Mouse (Mus musculus): ENCODE measurements around the gene Fcer1g. TPM values are rescaled to one million over a fixed set of nuclear protein-coding genes. Genes with fewer than 3 reads are reported as not detected.
"Not testable (repeated sequence)": the region's sequence is repeated elsewhere in the genome, so short reads cannot be mapped to it uniquely, and the experiment has no call there.

The Fcer1g gene
- polyA plus RNA-seq, 1 experiment from 2014 or later: 19.3 TPM

DNA sequence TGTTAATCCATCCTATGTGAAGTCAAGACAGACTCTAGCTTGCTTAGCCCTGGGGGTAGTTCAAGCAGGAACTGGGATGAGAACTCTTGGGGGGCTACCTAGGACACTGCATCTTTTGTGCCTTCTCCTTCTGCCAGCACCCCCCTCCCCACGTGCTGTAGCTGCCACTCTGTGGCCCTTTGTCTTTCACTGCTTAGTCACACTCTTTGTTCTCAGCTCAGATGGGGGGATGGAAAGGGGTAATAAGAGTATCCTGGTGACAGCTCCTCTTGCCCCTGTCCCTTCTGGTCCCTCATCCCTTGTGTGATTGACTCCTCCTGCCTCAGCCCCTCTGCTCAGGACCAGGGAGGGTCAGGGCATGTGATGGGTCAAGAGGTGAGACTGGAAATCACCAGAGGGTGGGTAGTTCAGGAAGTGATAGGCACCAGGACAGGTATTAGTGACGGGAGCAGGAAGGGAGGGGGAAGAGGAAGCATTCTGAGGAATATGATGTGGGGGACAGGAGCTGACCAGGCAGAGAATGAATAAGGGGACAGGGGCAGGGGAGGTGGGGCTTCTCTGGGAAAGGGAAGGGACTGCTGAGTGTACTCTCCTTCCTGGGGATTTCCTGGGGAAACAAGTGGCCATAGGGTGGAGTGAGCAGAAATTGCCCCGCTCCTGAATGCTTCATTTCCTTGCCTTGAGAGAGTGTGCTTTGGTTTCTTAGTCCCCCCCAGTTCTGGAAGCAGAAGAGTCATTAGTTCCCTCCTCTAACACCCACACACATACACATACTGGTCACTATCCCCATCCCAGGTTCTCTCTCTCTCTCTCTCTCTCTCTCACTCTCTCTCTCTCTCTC lies 14.4 kb upstream of the Fcer1g start:
- H3K4me1 ChIP-seq (ENCODE audit: control insufficient read depth, insufficient read depth, low read length): peaks cover 33% of the 10 kb centered on the region

DNA sequence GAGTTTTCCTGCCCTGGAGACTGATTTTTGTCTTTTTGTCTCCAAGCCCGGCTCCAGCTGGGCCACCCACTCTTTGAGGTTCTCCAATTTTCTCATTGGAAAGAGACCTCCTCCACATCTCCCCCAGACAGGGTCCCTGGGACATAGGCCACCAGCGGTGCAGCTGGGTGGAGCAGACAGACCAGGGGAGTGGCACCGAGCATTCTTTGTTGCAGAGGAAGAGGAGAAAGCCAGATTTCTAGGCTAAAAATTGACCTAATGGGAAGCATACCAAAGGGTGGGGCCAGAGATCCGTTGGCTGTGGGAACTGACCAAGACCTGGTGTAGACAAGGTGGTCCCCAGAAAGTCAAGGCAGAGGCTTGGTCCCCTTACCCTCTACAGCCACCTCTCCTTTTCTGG lies 13.8 kb upstream of the Fcer1g start:
- Histone ChIP-seq H3K4me1 (ENCODE audit: control insufficient read depth, insufficient read depth, low read length) (peaks cover 33% of the 10 kb centered on the region), H3K9ac (ENCODE audit: low read depth, low read length) (peak overlapping the region; percentile 57; the same call in 1 of the 2 replicates)
- ATAC-seq: no peak

More for the DNA sequence above, 14.4 kb upstream of the Fcer1g start:
- Histone ChIP-seq H3K9me3 (replicated peaks; ENCODE audit: control insufficient read depth, low read length, poor library complexity, severe bottlenecking) (no peaks in the 10 kb centered on the region), H3K27ac (ENCODE audit: low read length) (no peak overlapping the region), H3K9ac (ENCODE audit: low read depth, low read length) (no peak overlapping the region), H3K36me3 (ENCODE audit: control insufficient read depth, insufficient read depth, low read length) (no peaks in the 10 kb centered on the region; the same call in 1 of the 2 replicates), H3K4me3 (ENCODE audit: low read depth, low read length) (no peak overlapping the region), H3K4me2 (ENCODE audit: low read length) (no peak overlapping the region), H3K27me3 (ENCODE audit: control insufficient read depth, insufficient read depth, low read depth, low read length) (no peaks in the 10 kb centered on the region)
- 32% methylated on average over 3 of the region's 3 CpGs for WGBS
- no peak for ATAC-seq

DNA sequence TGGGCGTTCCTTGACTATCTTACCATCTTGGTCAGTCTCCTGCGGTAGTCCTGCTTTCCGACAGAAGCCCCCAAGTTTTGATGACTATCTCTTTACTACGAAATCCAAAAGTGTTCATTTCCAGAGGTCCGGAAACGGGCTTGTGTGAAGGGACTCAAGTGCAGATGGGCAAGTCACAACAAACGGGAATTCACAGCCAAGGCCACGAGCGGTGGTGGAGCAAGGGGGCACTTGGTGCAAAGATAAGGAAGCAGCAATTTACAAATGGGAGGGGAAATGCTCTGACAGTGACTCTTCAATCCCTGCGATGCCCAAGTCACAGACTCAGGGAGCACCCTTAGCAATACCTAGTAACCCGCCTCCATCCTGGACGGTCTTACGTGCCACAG lies 13.3 kb upstream of the Fcer1g start:
- ATAC-seq: peak; percentile 27

More for the DNA sequence above, 13.8 kb upstream of the Fcer1g start:
- Histone ChIP-seq H3K36me3 (ENCODE audit: control insufficient read depth, insufficient read depth, low read length) (no peaks in the 10 kb centered on the region; the same call in 1 of the 2 replicates), H3K4me2 (ENCODE audit: low read length) (peak overlapping the region; percentile 63), H3K27me3 (ENCODE audit: control insufficient read depth, insufficient read depth, low read depth, low read length) (no peaks in the 10 kb centered on the region), H3K4me3 (ENCODE audit: low read depth, low read length) (no peak overlapping the region), H3K9me3 (replicated peaks; ENCODE audit: control insufficient read depth, low read length, poor library complexity, severe bottlenecking) (no peaks in the 10 kb centered on the region), H3K27ac (ENCODE audit: low read length) (peak overlapping the region; percentile 51)
- 30% methylated on average over 4 of the region's 4 CpGs for WGBS

DNA sequence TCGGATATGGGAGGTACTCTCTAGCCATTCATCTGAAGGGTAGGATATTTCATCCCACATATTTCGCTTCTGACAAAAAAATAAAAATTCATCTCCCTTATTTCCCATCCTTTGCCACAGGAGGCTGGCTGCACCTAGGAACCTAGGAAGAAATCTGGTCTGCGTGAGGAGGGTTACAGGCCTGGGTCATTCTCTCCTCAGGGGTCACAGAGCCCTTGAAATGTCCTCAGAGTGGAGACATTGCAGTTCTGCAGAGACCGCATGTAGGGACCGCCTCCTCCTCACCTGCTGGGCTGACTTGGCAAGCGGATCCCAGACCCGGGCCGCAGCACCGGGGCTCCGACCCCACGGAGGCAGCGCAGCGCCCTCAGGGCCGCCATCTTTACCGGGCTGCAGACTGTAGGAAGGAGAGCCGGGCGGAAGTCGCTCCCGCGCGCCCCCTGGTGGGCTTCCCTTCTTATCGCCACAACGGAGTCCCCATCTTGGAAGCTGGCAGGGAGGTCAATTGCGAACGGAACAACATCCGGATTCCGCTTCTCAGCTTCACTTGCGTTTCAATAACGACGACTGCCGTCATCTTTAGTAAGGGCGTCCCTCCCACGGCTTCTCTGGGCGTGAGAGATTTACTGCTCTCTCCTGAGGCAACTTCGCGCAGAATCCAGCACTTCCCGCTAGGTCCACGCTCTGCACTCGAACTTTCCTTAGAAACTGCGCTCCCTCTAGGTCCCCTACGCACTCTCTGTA lies 12.7 kb upstream of the Fcer1g start:
- H3K4me3 ChIP-seq (ENCODE audit: low read depth, low read length): peak overlapping the region; percentile 81
- H3K27me3 ChIP-seq (ENCODE audit: control insufficient read depth, insufficient read depth, low read depth, low read length): no peaks in the 10 kb centered on the region
- H3K4me2 ChIP-seq (ENCODE audit: low read length): peak overlapping the region; percentile 72
- H3K4me1 ChIP-seq (ENCODE audit: control insufficient read depth, insufficient read depth, low read length): peaks cover 26% of the 10 kb centered on the region
- ATAC-seq: peak; percentile 94
- H3K9ac ChIP-seq (ENCODE audit: low read depth, low read length): peak overlapping the region; percentile 91
- under 1% methylated on average over 41 of the region's 41 CpGs for WGBS
- peaks cover 2% of the 10 kb centered on the region; the same call in 1 of the 2 replicates for H3K36me3 ChIP-seq (ENCODE audit: control insufficient read depth, insufficient read depth, low read length)
- H3K9me3 ChIP-seq (replicated peaks; ENCODE audit: control insufficient read depth, low read length, poor library complexity, severe bottlenecking): no peaks in the 10 kb centered on the region
- H3K27ac ChIP-seq (ENCODE audit: low read length): peak overlapping the region; percentile 75

More for the DNA sequence above, 13.3 kb upstream of the Fcer1g start:
- 13% methylated on average over 13 of the region's 13 CpGs for WGBS
- Histone ChIP-seq H3K4me3 (ENCODE audit: low read depth, low read length) (peak overlapping the region; percentile 81), H3K9ac (ENCODE audit: low read depth, low read length) (peak overlapping the region; percentile 57), H3K27ac (ENCODE audit: low read length) (peak overlapping the region; percentile 51), H3K27me3 (ENCODE audit: control insufficient read depth, insufficient read depth, low read depth, low read length) (no peaks in the 10 kb centered on the region), H3K36me3 (ENCODE audit: control insufficient read depth, insufficient read depth, low read length) (no peaks in the 10 kb centered on the region; the same call in 1 of the 2 replicates), H3K9me3 (replicated peaks; ENCODE audit: control insufficient read depth, low read length, poor library complexity, severe bottlenecking) (no peaks in the 10 kb centered on the region), H3K4me2 (ENCODE audit: low read length) (peak overlapping the region; percentile 63), H3K4me1 (ENCODE audit: control insufficient read depth, insufficient read depth, low read length) (peaks cover 32% of the 10 kb centered on the region)

DNA sequence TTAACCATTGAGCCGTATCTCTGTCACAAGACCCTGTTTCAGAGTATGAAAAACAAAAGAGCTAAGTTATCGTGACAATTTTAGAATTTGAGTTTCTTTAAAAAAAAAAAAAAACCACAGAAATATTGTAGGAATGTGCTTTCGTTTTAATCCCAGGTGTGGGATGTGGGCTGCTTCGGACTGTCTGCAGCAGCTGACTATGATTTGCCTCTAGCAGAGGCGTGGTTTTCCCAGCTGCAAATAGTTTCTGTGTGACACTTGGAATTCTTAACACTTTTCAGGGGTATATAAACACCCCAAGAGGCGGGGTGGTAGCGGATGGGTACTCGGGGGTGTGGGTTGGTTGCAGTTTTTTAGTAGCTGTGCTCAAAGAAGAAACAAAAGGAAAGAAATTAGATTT lies 11.2 kb upstream of the Fcer1g start:
- H3K4me1 ChIP-seq (ENCODE audit: control insufficient read depth, insufficient read depth, low read length): peaks cover 17% of the 10 kb centered on the region
- H3K4me3 ChIP-seq (ENCODE audit: low read depth, low read length): no peak overlapping the region
- WGBS: 97% methylated on average over 8 of the region's 8 CpGs
- H3K27me3 ChIP-seq (ENCODE audit: control insufficient read depth, insufficient read depth, low read depth, low read length): no peaks in the 10 kb centered on the region
- no peak for ATAC-seq
- no peak overlapping the region for H3K9ac ChIP-seq (ENCODE audit: low read depth, low read length)
- H3K4me2 ChIP-seq (ENCODE audit: low read length): no peak overlapping the region
- no peak overlapping the region for H3K27ac ChIP-seq (ENCODE audit: low read length)
- H3K36me3 ChIP-seq (ENCODE audit: control insufficient read depth, insufficient read depth, low read length): peaks cover 13% of the 10 kb centered on the region
- H3K9me3 ChIP-seq (replicated peaks; ENCODE audit: control insufficient read depth, low read length, poor library complexity, severe bottlenecking): no peaks in the 10 kb centered on the region

DNA sequence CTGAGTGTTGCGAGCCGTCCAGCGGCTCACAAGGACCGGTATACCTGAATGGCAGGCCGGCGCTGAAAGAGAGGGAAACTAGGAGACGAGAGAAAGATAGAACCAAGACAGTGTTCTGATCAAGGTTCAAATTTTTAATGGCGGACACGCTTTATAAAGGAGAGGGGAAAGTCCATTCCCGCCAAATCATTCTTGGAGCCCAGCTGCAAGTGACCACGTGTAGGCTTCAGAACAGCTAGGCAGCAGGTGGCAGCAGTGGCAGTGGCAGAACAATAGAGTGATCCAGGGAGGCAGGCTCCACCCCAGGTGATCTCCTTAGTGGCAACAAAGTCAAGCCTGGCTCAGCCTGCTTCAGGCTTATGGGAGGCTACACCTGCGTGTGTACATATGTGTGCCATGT lies 7.8 kb upstream of the Fcer1g start:
- not testable (repeated sequence) for H3K27me3 ChIP-seq (ENCODE audit: control insufficient read depth, insufficient read depth, low read depth, low read length)

DNA sequence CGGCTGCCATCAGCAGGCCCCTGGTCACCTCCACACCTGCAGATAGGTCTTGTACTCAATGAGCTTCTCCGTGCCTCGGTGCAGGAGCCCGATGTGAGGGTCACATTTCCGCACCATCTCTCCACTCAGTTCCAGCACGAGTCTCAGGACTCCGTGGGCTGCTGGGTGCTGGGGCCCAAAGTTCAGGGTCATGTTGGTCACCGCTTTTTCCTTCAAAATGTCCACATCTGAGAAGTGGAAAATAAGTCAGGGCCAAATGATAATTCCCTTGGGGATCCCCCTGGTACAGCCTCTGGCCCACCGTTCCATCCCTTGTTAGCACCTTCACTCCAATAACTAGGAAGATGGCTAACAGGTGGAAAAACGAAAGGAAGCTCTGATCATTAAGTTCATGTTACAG lies 6.7 kb upstream of the Fcer1g start:
- H3K4me2 ChIP-seq (ENCODE audit: low read length): no peak overlapping the region
- H3K9ac ChIP-seq (ENCODE audit: low read depth, low read length): no peak overlapping the region
- H3K9me3 ChIP-seq (replicated peaks; ENCODE audit: control insufficient read depth, low read length, poor library complexity, severe bottlenecking): no peaks in the 10 kb centered on the region
- no peak for ATAC-seq
- H3K27me3 ChIP-seq (ENCODE audit: control insufficient read depth, insufficient read depth, low read depth, low read length): no peaks in the 10 kb centered on the region
- H3K4me3 ChIP-seq (ENCODE audit: low read depth, low read length): no peak overlapping the region
- H3K4me1 ChIP-seq (ENCODE audit: control insufficient read depth, insufficient read depth, low read length): peaks cover 6% of the 10 kb centered on the region
- 89% methylated on average over 10 of the region's 10 CpGs for WGBS
- no peak overlapping the region for H3K27ac ChIP-seq (ENCODE audit: low read length)
- peaks cover 41% of the 10 kb centered on the region for H3K36me3 ChIP-seq (ENCODE audit: control insufficient read depth, insufficient read depth, low read length)

More for the DNA sequence above, 7.8 kb upstream of the Fcer1g start:
- not testable (repeated sequence) for H3K27ac ChIP-seq (ENCODE audit: low read length); H3K4me2 ChIP-seq (ENCODE audit: low read length); H3K9me3 ChIP-seq (replicated peaks; ENCODE audit: control insufficient read depth, low read length, poor library complexity, severe bottlenecking); H3K9ac ChIP-seq (ENCODE audit: low read depth, low read length); H3K4me3 ChIP-seq (ENCODE audit: low read depth, low read length); ATAC-seq
- H3K4me1 ChIP-seq (ENCODE audit: control insufficient read depth, insufficient read depth, low read length): peaks cover 11% of the 10 kb centered on the region
- WGBS: 81% methylated on average over 12 of the region's 12 CpGs
- H3K36me3 ChIP-seq (ENCODE audit: control insufficient read depth, insufficient read depth, low read length): peaks cover 34% of the 10 kb centered on the region

DNA sequence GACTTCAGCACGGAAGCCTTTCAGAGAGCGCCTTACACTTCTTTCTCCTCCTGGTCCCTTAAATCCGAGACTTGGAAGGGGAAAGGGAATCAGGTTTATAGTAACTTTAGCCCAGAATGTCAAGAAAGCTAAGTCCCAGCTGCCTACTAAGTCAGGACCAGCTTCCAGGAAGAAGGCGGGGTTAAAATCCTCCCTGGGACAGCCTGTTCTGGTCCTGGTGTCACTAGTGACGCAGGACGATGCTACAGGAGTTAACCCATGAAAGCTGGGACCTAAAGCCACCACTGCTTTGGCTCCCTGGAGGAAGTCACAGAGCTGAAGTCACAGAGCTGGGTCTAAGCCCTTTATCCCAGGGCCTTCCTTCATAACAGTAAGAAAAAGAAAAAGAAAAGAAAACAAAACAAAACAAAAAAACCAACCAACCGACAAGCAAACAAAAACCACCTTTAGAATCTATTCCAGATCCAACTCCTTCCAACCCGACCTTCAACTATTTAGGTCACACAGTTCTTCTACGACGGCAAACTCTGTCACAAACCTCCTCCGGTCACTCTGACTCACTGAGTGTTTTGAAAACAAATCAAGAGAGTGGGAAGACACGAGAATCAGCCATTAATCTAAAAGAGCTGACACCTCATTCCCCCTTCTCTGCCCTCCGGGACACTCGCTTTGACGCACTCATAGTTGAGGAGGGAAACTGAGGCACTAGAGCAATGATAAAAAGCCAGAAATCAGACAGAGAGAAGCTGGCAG lies 6.0 kb upstream of the Fcer1g start:
- Histone ChIP-seq H3K4me3 (ENCODE audit: low read depth, low read length) (no peak overlapping the region), H3K4me1 (ENCODE audit: control insufficient read depth, insufficient read depth, low read length) (no peaks in the 10 kb centered on the region), H3K9ac (ENCODE audit: low read depth, low read length) (no peak overlapping the region), H3K4me2 (ENCODE audit: low read length) (no peak overlapping the region), H3K9me3 (replicated peaks; ENCODE audit: control insufficient read depth, low read length, poor library complexity, severe bottlenecking) (no peaks in the 10 kb centered on the region), H3K36me3 (ENCODE audit: control insufficient read depth, insufficient read depth, low read length) (peaks cover 48% of the 10 kb centered on the region), H3K27me3 (ENCODE audit: control insufficient read depth, insufficient read depth, low read depth, low read length) (no peaks in the 10 kb centered on the region), H3K27ac (ENCODE audit: low read length) (no peak overlapping the region)
- WGBS: 81% methylated on average over 15 of the region's 15 CpGs
- no peak for ATAC-seq

Measured in midbrain, embryonic 16.5 days (tissue).